Mouse (Mus musculus) lung, postnatal 0 days (tissue): ENCODE data around the gene Tmem60.

Experiments used
- CTCF ChIP-seq: IDR thresholded peaks from 2 replicates; pipeline ENCODE4 v1.5.1; 2016; ENCODE audit warnings: antibody characterized with exemption, mild to moderate bottlenecking
- EP300 ChIP-seq: IDR thresholded peaks from 2 replicates; pipeline ENCODE4 v1.6.1; 2016; ENCODE audit warnings: antibody characterized with exemption, mild to moderate bottlenecking, control low read depth

GRCm38 (mm10) chr5:20865193-20865755, 16.7 kb upstream of the Tmem60 start:
- TF ChIP-seq EP300 (no peak), CTCF (no peak)
